Mouse (Mus musculus): Measurements from ENCODE around the gene Dnajc9. TPM values are rescaled to one million over a fixed set of nuclear protein-coding genes. Genes with fewer than 3 reads are reported as not detected.
A peak's percentile ranks its signal among the peaks of the same experiment; 100 is the strongest.

Gene Dnajc9
- polyA plus RNA-seq (2011; ENCODE audit: insufficient read length, low read depth, missing spikeins) = 58.0 and 76.8 TPM in 2 replicates

- TF ChIP-seq CTCF (IDR thresholded peaks at IDR 0.05; ENCODE audit: borderline replicate concordance, insufficient read depth, low read length) (no peak), POLR2A (IDR thresholded peaks at IDR 0.05; ENCODE audit: low read depth, low read length) (peak; percentile 89)
- Histone ChIP-seq H3K27ac (ENCODE audit: insufficient read depth, low read length) (peak within 1 kb of the TSS; percentile 41), H3K4me3 (ENCODE audit: insufficient read depth, low read length) (peak within 1 kb of the TSS; percentile 85), H3K4me1 (ENCODE audit: control insufficient read depth, insufficient read depth, low read length) (peaks cover 11% of the 10 kb centered on the region)
These were observed at the start of gene Dnajc9 for GRCm38 (mm10) chr14:20388441-20389129. Gene Dnajc9, minus strand, starts transcription at chr14:20388910.

GRCm38 (mm10) chr14:20436976-20437375 lies 48.3 kb upstream of the Dnajc9 start:
- Histone ChIP-seq H3K4me1 (ENCODE audit: control insufficient read depth, insufficient read depth, low read length) (no peaks in the 10 kb centered on the region; the same call in 1 of the 2 replicates), H3K27ac (ENCODE audit: insufficient read depth, low read length) (no peak overlapping the region), H3K4me3 (ENCODE audit: insufficient read depth, low read length) (no peak overlapping the region)
- TF ChIP-seq CTCF (IDR thresholded peaks at IDR 0.05; ENCODE audit: borderline replicate concordance, insufficient read depth, low read length) = no peak

GRCm38 (mm10) chr14:20432420-20432819 lies 43.7 kb upstream of the Dnajc9 start:
- no peak for TF ChIP-seq CTCF (IDR thresholded peaks at IDR 0.05; ENCODE audit: borderline replicate concordance, insufficient read depth, low read length)
- no peak for TF ChIP-seq POLR2A (IDR thresholded peaks at IDR 0.05; ENCODE audit: low read depth, low read length)
- no peak overlapping the region for H3K27ac ChIP-seq (ENCODE audit: insufficient read depth, low read length)
- H3K4me3 ChIP-seq (ENCODE audit: insufficient read depth, low read length) = no peak overlapping the region
- no peaks in the 10 kb centered on the region; the same call in 1 of the 2 replicates for H3K4me1 ChIP-seq (ENCODE audit: control insufficient read depth, insufficient read depth, low read length)

GRCm38 (mm10) chr14:20431726-20432125 lies 43.0 kb upstream of the Dnajc9 start:
- Histone ChIP-seq H3K4me1 (ENCODE audit: control insufficient read depth, insufficient read depth, low read length) (no peaks in the 10 kb centered on the region; the same call in 1 of the 2 replicates), H3K27ac (ENCODE audit: insufficient read depth, low read length) (peak overlapping the region; percentile 31; the same call in 1 of the 2 replicates), H3K4me3 (ENCODE audit: insufficient read depth, low read length) (no peak overlapping the region)
- TF ChIP-seq CTCF (IDR thresholded peaks at IDR 0.05; ENCODE audit: borderline replicate concordance, insufficient read depth, low read length) = no peak
- no peak for TF ChIP-seq POLR2A (IDR thresholded peaks at IDR 0.05; ENCODE audit: low read depth, low read length)

GRCm38 (mm10) chr14:20429833-20430232 lies 41.1 kb upstream of the Dnajc9 start:
- TF ChIP-seq POLR2A (IDR thresholded peaks at IDR 0.05; ENCODE audit: low read depth, low read length) (no peak), CTCF (IDR thresholded peaks at IDR 0.05; ENCODE audit: borderline replicate concordance, insufficient read depth, low read length) (no peak)
- H3K27ac ChIP-seq (ENCODE audit: insufficient read depth, low read length) = no peak overlapping the region
- peaks cover 4% of the 10 kb centered on the region for H3K4me1 ChIP-seq (ENCODE audit: control insufficient read depth, insufficient read depth, low read length)
- H3K4me3 ChIP-seq (ENCODE audit: insufficient read depth, low read length) = no peak overlapping the region

- peaks cover 10% of the 10 kb centered on the region for H3K4me1 ChIP-seq (ENCODE audit: control insufficient read depth, insufficient read depth, low read length)
- no peak overlapping the region for H3K4me3 ChIP-seq (ENCODE audit: insufficient read depth, low read length)
- H3K27ac ChIP-seq (ENCODE audit: insufficient read depth, low read length) = no peak overlapping the region
- TF ChIP-seq POLR2A (IDR thresholded peaks at IDR 0.05; ENCODE audit: low read depth, low read length) = no peak
- TF ChIP-seq CTCF (IDR thresholded peaks at IDR 0.05; ENCODE audit: borderline replicate concordance, insufficient read depth, low read length) = no peak
These were observed 39.9 kb upstream of the Dnajc9 start for GRCm38 (mm10) chr14:20428593-20428992.

- no peak for TF ChIP-seq CTCF (IDR thresholded peaks at IDR 0.05; ENCODE audit: borderline replicate concordance, insufficient read depth, low read length)
- no peak for TF ChIP-seq POLR2A (IDR thresholded peaks at IDR 0.05; ENCODE audit: low read depth, low read length)
- peak overlapping the region; percentile 35; the same call in 1 of the 2 replicates for H3K27ac ChIP-seq (ENCODE audit: insufficient read depth, low read length)
- peaks cover 19% of the 10 kb centered on the region for H3K4me1 ChIP-seq (ENCODE audit: control insufficient read depth, insufficient read depth, low read length)
- no peak overlapping the region for H3K4me3 ChIP-seq (ENCODE audit: insufficient read depth, low read length)
These were observed 34.3 kb upstream of the Dnajc9 start for GRCm38 (mm10) chr14:20423046-20423445.

GRCm38 (mm10) chr14:20422257-20422656 lies 33.5 kb upstream of the Dnajc9 start:
- TF ChIP-seq POLR2A (IDR thresholded peaks at IDR 0.05; ENCODE audit: low read depth, low read length) (no peak), CTCF (IDR thresholded peaks at IDR 0.05; ENCODE audit: borderline replicate concordance, insufficient read depth, low read length) (no peak)
- Histone ChIP-seq H3K27ac (ENCODE audit: insufficient read depth, low read length) (no peak overlapping the region), H3K4me1 (ENCODE audit: control insufficient read depth, insufficient read depth, low read length) (peaks cover 19% of the 10 kb centered on the region), H3K4me3 (ENCODE audit: insufficient read depth, low read length) (no peak overlapping the region)

- no peak overlapping the region for H3K4me3 ChIP-seq (ENCODE audit: insufficient read depth, low read length)
- TF ChIP-seq CTCF (IDR thresholded peaks at IDR 0.05; ENCODE audit: borderline replicate concordance, insufficient read depth, low read length) (peak; percentile 43; the same call in 1 of the 2 replicates), POLR2A (IDR thresholded peaks at IDR 0.05; ENCODE audit: low read depth, low read length) (no peak)
- no peak overlapping the region for H3K27ac ChIP-seq (ENCODE audit: insufficient read depth, low read length)
- no peaks in the 10 kb centered on the region for H3K4me1 ChIP-seq (ENCODE audit: control insufficient read depth, insufficient read depth, low read length)
These were observed 11.4 kb upstream of the Dnajc9 start for GRCm38 (mm10) chr14:20400071-20400470.

- peaks cover 4% of the 10 kb centered on the region; the same call in 1 of the 2 replicates for H3K4me1 ChIP-seq (ENCODE audit: control insufficient read depth, insufficient read depth, low read length)
- TF ChIP-seq POLR2A (IDR thresholded peaks at IDR 0.05; ENCODE audit: low read depth, low read length) = no peak
- TF ChIP-seq CTCF (IDR thresholded peaks at IDR 0.05; ENCODE audit: borderline replicate concordance, insufficient read depth, low read length) = no peak
- H3K4me3 ChIP-seq (ENCODE audit: insufficient read depth, low read length) = no peak overlapping the region
- H3K27ac ChIP-seq (ENCODE audit: insufficient read depth, low read length) = no peak overlapping the region
These were observed 10.2 kb upstream of the Dnajc9 start for GRCm38 (mm10) chr14:20398864-20399263.

All from embryonic fibroblast, embryonic 13.5 days (primary cell).